Comparison of ENCODE assay signal across 23 mouse cellular contexts in the genomic region with DNA sequence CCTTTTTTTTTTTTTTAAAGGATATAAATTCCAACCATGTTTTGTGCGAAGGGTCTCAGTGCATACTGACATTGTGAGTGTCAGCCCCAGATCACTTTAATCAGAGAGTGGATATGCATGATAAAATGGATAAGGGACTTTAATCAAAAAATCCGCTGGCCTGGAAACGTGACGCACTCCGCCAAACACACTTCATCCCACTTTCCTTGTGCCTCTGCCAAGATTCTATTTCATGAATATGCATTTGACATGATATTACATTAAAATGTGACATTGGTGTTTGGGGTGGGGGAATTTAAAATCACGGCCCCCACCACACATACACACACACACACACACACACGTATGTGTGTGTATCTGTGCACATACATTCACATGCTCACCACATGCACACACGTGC.
"Had no signal": no experiment of that assay in that cellular context is flagged by ENCODE, and none has a peak within 500 bp of the region (broad histone marks: within the 10 kb centered on the region; RNA-seq: fewer than 3 reads in every experiment).

No protein-coding gene starts in this region.

- H3K4me3 ChIP-seq: kidney, embryonic 15.5 days; limb, embryonic 10.5 days; limb, embryonic 13.5 days; liver, embryonic 12.5 days; liver, embryonic 15.5 days; lung, embryonic 15.5 days; megakaryocyte, embryonic 14.5 days; midbrain, embryonic 12.5 days; myocyte; neural tube, embryonic 13.5 days; stomach, embryonic 15.5 days had no signal

- H3K27ac ChIP-seq: kidney, embryonic 15.5 days; limb, embryonic 10.5 days; limb, embryonic 13.5 days; liver, embryonic 12.5 days; liver, embryonic 15.5 days; lung, embryonic 15.5 days; midbrain, embryonic 12.5 days; neural tube, embryonic 13.5 days; stomach, embryonic 15.5 days had no signal

- H3K9me3 ChIP-seq: kidney, embryonic 15.5 days; limb, embryonic 10.5 days; limb, embryonic 13.5 days; liver, embryonic 12.5 days; liver, embryonic 15.5 days; lung, embryonic 15.5 days; midbrain, embryonic 12.5 days; neural tube, embryonic 13.5 days; stomach, embryonic 15.5 days had no signal

- H3K4me1 ChIP-seq: kidney, embryonic 15.5 days; limb, embryonic 13.5 days; liver, embryonic 12.5 days; liver, embryonic 15.5 days; megakaryocyte, embryonic 14.5 days; stomach, embryonic 15.5 days had no signal

- ATAC-seq: liver, embryonic 12.5 days had no signal

- H3K4me2 ChIP-seq: kidney, embryonic 15.5 days; limb, embryonic 13.5 days; liver, embryonic 12.5 days; liver, embryonic 15.5 days; lung, embryonic 15.5 days; midbrain, embryonic 12.5 days; neural tube, embryonic 13.5 days; stomach, embryonic 15.5 days had no signal

- DNase-seq: kidney, adult 11 months; kidney, adult 8-10 months; kidney, postnatal 10 days; kidney, postnatal 36 days; liver; lung, adult 18-20 months; lung, postnatal 10 days; lung, postnatal 36 days; retina, postnatal 1 day; right cerebral cortex, postnatal 25 days; spleen, adult 18-20 months; thymus, postnatal 25 days had no signal

- H3K27me3 ChIP-seq: liver, embryonic 12.5 days; liver, embryonic 15.5 days; lung, embryonic 15.5 days; megakaryocyte, embryonic 14.5 days; midbrain, embryonic 12.5 days; neural tube, embryonic 13.5 days; stomach, embryonic 15.5 days had no signal

- H3K9ac ChIP-seq: kidney, embryonic 15.5 days; limb, embryonic 13.5 days; liver, embryonic 12.5 days; liver, embryonic 15.5 days; lung, embryonic 15.5 days; midbrain, embryonic 12.5 days; neural tube, embryonic 13.5 days; stomach, embryonic 15.5 days had no signal

- H3K36me3 ChIP-seq: kidney, embryonic 15.5 days; limb, embryonic 10.5 days; limb, embryonic 13.5 days; liver, embryonic 12.5 days; liver, embryonic 15.5 days; lung, embryonic 15.5 days; midbrain, embryonic 12.5 days; neural tube, embryonic 13.5 days; stomach, embryonic 15.5 days had no signal
